Mouse (Mus musculus): ENCODE measurements at regions not wholly inside any gene's neighbourhood (a gene's known extent, or its start where the extent isn't known, plus 50 kb on each side); places are given as distances from the start of the nearest gene placed in this dataset.

DNA sequence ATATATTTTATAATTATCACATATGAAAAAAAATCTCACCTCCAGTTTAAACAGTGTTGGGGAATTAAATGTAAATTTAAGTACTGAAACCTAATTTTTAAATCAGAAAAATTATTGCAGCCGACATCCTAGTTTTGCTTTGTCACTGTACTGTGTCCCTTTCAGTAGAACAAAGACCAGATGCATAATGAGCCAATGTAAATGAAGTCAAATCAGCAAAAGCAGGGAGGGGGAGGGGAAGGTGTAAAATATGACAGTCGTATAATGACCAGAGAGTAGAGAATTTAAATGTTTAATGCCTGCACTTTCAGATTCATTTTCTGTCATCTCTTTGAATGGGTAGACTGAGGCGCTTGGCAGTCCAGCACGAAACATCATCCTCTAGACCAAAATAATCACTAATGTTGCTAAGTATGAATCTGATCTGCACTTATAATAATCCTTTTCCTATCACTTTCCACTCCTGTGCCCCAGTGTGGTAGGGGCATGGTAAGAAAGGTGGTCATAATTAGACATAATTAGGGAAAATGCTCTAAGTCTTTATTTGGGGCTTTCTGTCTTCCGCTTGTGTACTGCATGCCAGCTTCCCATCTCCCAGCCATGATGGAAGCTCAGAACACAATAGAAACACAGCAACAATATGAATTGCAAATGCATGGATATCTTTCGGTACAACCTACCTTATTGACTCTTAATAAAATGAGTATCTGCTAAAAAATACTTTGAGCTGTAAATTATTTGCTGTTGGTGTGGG is 356.0 kb upstream of the Tmem161b start:
- intact Hi-C loops (cut with DNase I; ENCODE audit: low total_unique reads) = no loop called here
- DNase-seq = no peak

GRCm38 (mm10) chr13:83867211-83867610 is 354.9 kb upstream of the Tmem161b start:
- no peak for DNase-seq
- intact Hi-C loops (cut with DNase I; ENCODE audit: low total_unique reads) = no loop called here

DNA sequence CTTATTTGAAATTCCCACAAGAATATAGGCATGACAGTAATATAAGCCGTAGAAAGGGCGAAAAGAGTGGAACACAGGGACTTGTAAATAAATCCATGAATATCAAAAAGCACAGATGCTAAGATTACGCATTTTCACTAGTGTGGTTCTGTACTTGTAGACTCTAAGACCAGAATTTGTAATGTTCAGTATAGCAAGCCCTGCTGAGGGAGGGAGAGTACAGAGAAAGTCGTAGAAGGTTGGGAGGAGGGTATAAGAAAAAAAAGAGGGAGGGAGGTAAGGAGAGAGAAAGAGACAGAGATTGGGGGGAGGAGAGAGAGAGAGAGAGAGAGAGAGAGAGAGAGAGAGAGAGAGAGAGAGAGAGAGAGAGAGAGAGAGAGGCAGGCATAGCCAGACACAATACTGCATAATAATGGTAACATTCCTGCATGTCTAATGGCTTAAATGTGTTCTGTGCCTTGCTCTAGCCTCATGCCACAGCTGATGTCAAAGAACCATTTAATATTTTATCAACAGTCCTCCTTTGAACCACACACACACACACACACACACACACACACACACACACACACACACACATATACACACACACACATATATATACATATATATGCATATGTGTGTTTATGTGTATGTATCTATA is 354.1 kb upstream of the Tmem161b start:
- intact Hi-C loops (cut with DNase I; ENCODE audit: low total_unique reads) = no loop called here
- DNase-seq = no peak

- intact Hi-C loops (cut with DNase I; ENCODE audit: low total_unique reads) = no loop called here
These were observed 353.2 kb upstream of the Tmem161b start for GRCm38 (mm10) chr13:83868922-83869321.

GRCm38 (mm10) chr13:83872143-83872819 is 349.8 kb upstream of the Tmem161b start:
- intact Hi-C loops (cut with DNase I; ENCODE audit: low total_unique reads) = no loop called here

More at GRCm38 (mm10) chr13:83868922-83869321, 353.2 kb upstream of the Tmem161b start:
- no peak for DNase-seq

GRCm38 (mm10) chr13:83872887-83873286 is 349.2 kb upstream of the Tmem161b start:
- intact Hi-C loops (cut with DNase I; ENCODE audit: low total_unique reads) = no loop called here

More at GRCm38 (mm10) chr13:83872143-83872819, 349.8 kb upstream of the Tmem161b start:
- DNase-seq = no peak

GRCm38 (mm10) chr13:83879561-83879960 is 342.5 kb upstream of the Tmem161b start:
- intact Hi-C loops (cut with DNase I; ENCODE audit: low total_unique reads) = no loop called here
- no peak for DNase-seq

More at GRCm38 (mm10) chr13:83872887-83873286, 349.2 kb upstream of the Tmem161b start:
- DNase-seq = no peak

- intact Hi-C loops (cut with DNase I; ENCODE audit: low total_unique reads) = no loop called here
These were observed 341.8 kb upstream of the Tmem161b start for GRCm38 (mm10) chr13:83880305-83880704.

GRCm38 (mm10) chr13:83880772-83881171 is 341.3 kb upstream of the Tmem161b start:
- no peak for DNase-seq
- intact Hi-C loops (cut with DNase I; ENCODE audit: low total_unique reads) = no loop called here

More at GRCm38 (mm10) chr13:83880305-83880704, 341.8 kb upstream of the Tmem161b start:
- no peak for DNase-seq

DNA sequence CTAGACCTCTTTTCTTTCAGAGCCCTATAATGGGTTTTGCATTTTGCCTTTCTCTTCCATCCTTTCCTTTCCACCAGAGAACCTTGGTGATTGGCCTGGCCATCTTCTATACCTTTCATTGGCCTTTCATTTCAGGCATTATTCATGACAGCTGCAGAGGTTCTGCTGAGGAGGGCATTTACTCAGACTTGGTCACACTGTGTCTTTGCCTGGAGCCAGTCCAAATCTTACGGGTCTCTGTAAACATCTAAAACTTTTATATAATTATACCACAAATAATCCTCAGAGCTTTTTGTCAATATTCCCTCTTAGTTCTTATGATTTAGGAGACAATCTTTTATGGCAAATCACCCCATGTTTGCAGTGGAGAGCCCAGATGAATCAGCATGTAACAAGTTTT is 339.3 kb upstream of the Tmem161b start:
- intact Hi-C loops (cut with DNase I; ENCODE audit: low total_unique reads) = no loop called here
- no peak for DNase-seq

GRCm38 (mm10) chr13:83883821-83884220 is 338.3 kb upstream of the Tmem161b start:
- no peak for DNase-seq
- intact Hi-C loops (cut with DNase I; ENCODE audit: low total_unique reads) = no loop called here

DNA sequence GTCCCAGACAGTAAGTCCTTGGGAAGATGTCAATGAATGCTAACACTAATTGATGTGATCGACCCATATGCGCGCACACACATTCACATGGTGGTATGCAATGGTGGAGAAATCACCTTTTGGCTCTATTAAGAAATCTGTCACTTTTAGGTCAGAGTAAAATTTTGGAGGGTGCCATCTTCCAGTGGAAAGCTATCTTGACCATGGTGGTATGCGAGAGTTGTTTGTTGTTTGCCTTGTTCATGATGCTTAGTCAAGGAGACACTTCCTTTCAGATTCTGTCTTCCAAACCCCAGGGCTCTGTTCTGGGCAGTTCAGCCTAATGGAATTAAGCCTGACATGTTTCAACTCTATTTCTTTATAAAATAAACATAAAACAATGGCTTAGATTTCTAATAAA is 337.9 kb upstream of the Tmem161b start:
- no peak for DNase-seq
- intact Hi-C loops (cut with DNase I; ENCODE audit: low total_unique reads) = no loop called here

GRCm38 (mm10) chr13:83884766-83885543 is 337.1 kb upstream of the Tmem161b start:
- DNase-seq = no peak
- intact Hi-C loops (cut with DNase I; ENCODE audit: low total_unique reads) = no loop called here

- intact Hi-C loops (cut with DNase I; ENCODE audit: low total_unique reads) = no loop called here
These were observed 336.4 kb upstream of the Tmem161b start for GRCm38 (mm10) chr13:83885729-83886128.

GRCm38 (mm10) chr13:83914697-83915096 is 307.4 kb upstream of the Tmem161b start:
- no peak for DNase-seq
- intact Hi-C loops (cut with DNase I; ENCODE audit: low total_unique reads) = no loop called here

More at GRCm38 (mm10) chr13:83885729-83886128, 336.4 kb upstream of the Tmem161b start:
- no peak for DNase-seq

DNA sequence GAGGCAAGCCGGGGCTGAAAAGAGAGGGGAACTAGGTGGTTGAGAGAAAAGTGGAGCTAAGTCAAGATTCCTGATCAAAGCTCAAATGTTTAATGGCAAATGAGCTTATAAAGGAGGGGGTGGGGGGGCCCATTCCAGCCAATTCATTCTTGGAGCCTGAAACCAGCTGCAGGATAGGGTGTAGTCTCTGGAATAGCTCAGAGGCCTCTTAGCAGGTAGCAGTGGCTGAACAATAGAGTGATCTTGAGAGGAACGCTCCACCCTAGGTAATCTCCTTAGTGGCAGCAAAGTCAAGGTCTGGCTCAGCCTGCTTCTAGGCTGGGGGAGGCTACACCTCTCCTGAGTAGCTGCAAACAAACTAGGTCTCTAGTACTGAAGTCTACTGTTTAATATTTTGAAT is 289.3 kb upstream of the Tmem161b start:
- intact Hi-C loops (cut with DNase I; ENCODE audit: low total_unique reads) = no loop called here

GRCm38 (mm10) chr13:83946495-83946894 is 275.6 kb upstream of the Tmem161b start:
- intact Hi-C loops (cut with DNase I; ENCODE audit: low total_unique reads) = no loop called here
- no peak for DNase-seq

More for the DNA sequence above, 289.3 kb upstream of the Tmem161b start:
- DNase-seq = no peak

DNA sequence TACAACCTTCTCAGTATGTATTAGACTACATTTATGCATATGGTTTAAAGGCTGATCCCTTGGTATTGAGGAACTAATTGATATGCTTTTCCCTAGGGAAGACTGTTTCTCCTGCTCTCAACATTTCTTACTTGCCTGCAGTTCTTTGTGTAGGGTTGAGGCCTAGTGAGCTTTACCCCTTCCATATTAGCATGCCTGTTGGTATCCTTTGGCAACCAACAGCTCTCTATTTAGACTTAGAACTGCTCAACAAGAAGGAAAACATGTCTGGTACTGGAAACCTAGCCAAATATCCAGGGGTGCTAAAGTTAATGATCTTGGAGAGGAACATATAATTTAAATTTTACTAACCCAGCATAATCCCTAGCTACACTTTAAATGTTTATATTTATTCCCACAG is 270.9 kb upstream of the Tmem161b start:
- intact Hi-C loops (cut with DNase I; ENCODE audit: low total_unique reads) = no loop called here
- DNase-seq = no peak

- DNase-seq = no peak
- intact Hi-C loops (cut with DNase I; ENCODE audit: low total_unique reads) = no loop called here
These were observed 270.3 kb upstream of the Tmem161b start for GRCm38 (mm10) chr13:83951808-83952207.

- DNase-seq = no peak
- intact Hi-C loops (cut with DNase I; ENCODE audit: low total_unique reads) = no loop called here
These were observed 269.7 kb upstream of the Tmem161b start for GRCm38 (mm10) chr13:83952353-83952752.
